Mouse (Mus musculus) thymus, postnatal 0 days (tissue): ENCODE results near the gene Tenm3. TPM values are rescaled to one million over a fixed set of nuclear protein-coding genes. Genes with fewer than 3 reads are reported as not detected.
A peak's percentile ranks its signal among the peaks of the same experiment; 100 is the strongest.

ENCODE experiments used
- DNase-seq: peaks from one replicate; pipeline ENCODE4 v3.0.0-alpha.2; 2015; ENCODE audit warnings: low spot score
- polyA plus RNA-seq: library from polyadenylated mRNA; unstranded; fragments of >200 nt; fragmentation: Nextera tagmentation; extraction: Ambion mirVana; gene quantifications from 2 replicates; pipeline ENCODE4 v1.2.1, GENCODE M21; 2015

Tenm3 gene
- polyA plus RNA-seq, 1 experiment from 2014 or later: 1.7 TPM

GRCm38 (mm10) chr8:48456328-48457124 is 387.2 kb downstream of the Tenm3 start:
- no peak for DNase-seq

GRCm38 (mm10) chr8:48451247-48451635 is 392.5 kb downstream of the Tenm3 start:
- no peak for DNase-seq

GRCm38 (mm10) chr8:48450397-48451246 is 393.1 kb downstream of the Tenm3 start:
- no peak for DNase-seq

GRCm38 (mm10) chr8:48449625-48450024 is 394.1 kb downstream of the Tenm3 start:
- no peak for DNase-seq

GRCm38 (mm10) chr8:48445690-48446089 is 398.1 kb downstream of the Tenm3 start:
- DNase-seq: no peak

GRCm38 (mm10) chr8:48439491-48439890 is 404.3 kb downstream of the Tenm3 start:
- DNase-seq: no peak

- no peak for DNase-seq
Observed at GRCm38 (mm10) chr8:48437523-48438207, 406.1 kb downstream of the Tenm3 start.

- DNase-seq: peak; percentile 32
Observed at GRCm38 (mm10) chr8:48425101-48425500, 418.6 kb downstream of the Tenm3 start.

GRCm38 (mm10) chr8:48417714-48418113 is 426.0 kb downstream of the Tenm3 start:
- no peak for DNase-seq

- no peak for DNase-seq
Observed at GRCm38 (mm10) chr8:48410916-48411315, 432.8 kb downstream of the Tenm3 start.

GRCm38 (mm10) chr8:48400572-48400972 is 443.2 kb downstream of the Tenm3 start:
- no peak for DNase-seq

GRCm38 (mm10) chr8:48385833-48386232 is 457.9 kb downstream of the Tenm3 start:
- no peak for DNase-seq

GRCm38 (mm10) chr8:48380035-48380434 is 463.7 kb downstream of the Tenm3 start:
- no peak for DNase-seq

GRCm38 (mm10) chr8:48376774-48377173 is 467.0 kb downstream of the Tenm3 start:
- no peak for DNase-seq

- DNase-seq: no peak
Observed at GRCm38 (mm10) chr8:48375183-48375582, 468.6 kb downstream of the Tenm3 start.

- no peak for DNase-seq
Observed at GRCm38 (mm10) chr8:48373404-48373803, 470.3 kb downstream of the Tenm3 start.

- DNase-seq: no peak
Observed at GRCm38 (mm10) chr8:48367164-48367563, 476.6 kb downstream of the Tenm3 start.

GRCm38 (mm10) chr8:48356849-48357248 is 486.9 kb downstream of the Tenm3 start:
- no peak for DNase-seq

GRCm38 (mm10) chr8:48353458-48353857 is 490.3 kb downstream of the Tenm3 start:
- DNase-seq: no peak

- DNase-seq: no peak
Observed at GRCm38 (mm10) chr8:48348901-48349300, 494.9 kb downstream of the Tenm3 start.

GRCm38 (mm10) chr8:48348386-48348785 is 495.4 kb downstream of the Tenm3 start:
- no peak for DNase-seq

- DNase-seq: no peak
Observed at GRCm38 (mm10) chr8:48343067-48343420, 500.7 kb downstream of the Tenm3 start.
